Mouse (Mus musculus): ENCODE measurements around the gene Med14.
A peak's percentile ranks its signal among the peaks of the same experiment; 100 is the strongest.

DNA sequence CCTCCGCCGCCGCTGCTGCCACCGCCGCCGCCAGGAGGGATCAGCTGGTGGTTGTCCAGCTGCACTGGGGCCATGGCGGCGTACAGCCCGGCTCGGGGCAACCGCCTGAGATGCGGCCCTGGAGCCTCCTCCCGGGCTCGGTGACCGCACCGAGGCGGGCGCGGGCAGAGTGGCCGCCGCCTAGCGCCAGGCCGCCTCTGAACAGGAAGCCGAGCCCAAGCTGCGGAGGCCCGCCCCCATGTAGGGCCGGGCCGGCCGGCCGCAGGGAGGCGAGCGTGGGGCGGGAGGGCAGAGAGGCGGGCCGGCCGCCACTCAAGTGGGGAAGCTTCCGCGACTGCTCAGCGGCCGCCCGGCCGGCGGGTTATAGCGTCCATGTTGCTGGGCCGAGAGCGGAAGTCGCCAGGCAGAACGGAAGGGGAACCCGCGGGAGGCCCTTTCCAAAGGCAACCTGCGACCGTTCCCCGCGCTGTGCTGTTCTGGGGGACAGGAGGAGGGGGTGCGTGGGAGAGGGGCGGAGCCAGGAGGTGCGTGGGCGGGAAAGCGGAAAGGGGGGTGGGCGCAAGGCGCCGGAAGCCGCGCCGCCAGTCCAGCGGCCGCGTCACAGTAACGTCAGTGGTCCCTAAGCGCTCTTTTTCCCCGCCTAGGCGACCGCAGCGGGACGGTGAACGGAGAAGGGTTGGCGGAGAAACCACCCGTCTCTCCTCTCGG is at the start of gene Med14:
- TF ChIP-seq MXI1 (IDR thresholded peaks at IDR 0.05; ENCODE audit: low read depth, low read length) (no peak; the same call in 1 of the 2 replicates), MAX (IDR thresholded peaks at IDR 0.05; ENCODE audit: low read length) (no peak), CTCF (conservative IDR thresholded peaks at IDR 0.05 in 1 of 2, IDR thresholded peaks at IDR 0.05 in 1 of 2; ENCODE audit: low read depth in 2 of 2, low read length in 2 of 2) (no peak), EP300 (IDR thresholded peaks at IDR 0.05; ENCODE audit: low read length) (no peak), ZNF384 (IDR thresholded peaks at IDR 0.05; ENCODE audit: low read depth, low read length) (no peak), ETS1 (conservative IDR thresholded peaks at IDR 0.05; ENCODE audit: low read depth, low read length) (peak; percentile 28; the same call in 1 of the 2 replicates)
